Mouse (Mus musculus): ENCODE data around the gene Epn1. TPM values are rescaled to one million over a fixed set of nuclear protein-coding genes. Genes with fewer than 3 reads are reported as not detected.

The Epn1 gene
- total and polyA plus RNA-seq, 3 experiments: 75.5 to 147 TPM; not detected in 1

- peak; percentile 89 for DNase-seq (ENCODE audit: low read depth, low spot score)
These were observed 19.8 kb upstream of the Epn1 start for GRCm38 (mm10) chr7:5060239-5060731.

GRCm38 (mm10) chr7:5060944-5061773, 18.9 kb upstream of the Epn1 start:
- Histone ChIP-seq H3K27me3 (ENCODE audit: control insufficient read depth in 1 of 2, insufficient read depth in 2 of 2, low read length in 2 of 2) (no peaks in the 10 kb centered on the region), H3K9me3 (replicated peaks; ENCODE audit: insufficient read depth, low read length) (no peaks in the 10 kb centered on the region), H3K4me3 (ENCODE audit: control insufficient read depth in 1 of 2, insufficient read depth in 1 of 2, low read depth in 2 of 2, low read length in 2 of 2) (peak overlapping the region; percentile 81 to 83), H3K9ac (ENCODE audit: control insufficient read depth, low read depth, low read length, poor library complexity, severe bottlenecking) (peak overlapping the region; percentile 98), H3K36me3 (ENCODE audit: control insufficient read depth in 1 of 2, insufficient read depth in 2 of 2, low read length in 2 of 2) (peaks cover 4 to 23% of the 10 kb centered on the region in 2 experiments), H3K4me1 (ENCODE audit: control insufficient read depth in 1 of 2, insufficient read depth in 2 of 2, low read length in 2 of 2) (peaks cover 2 to 22% of the 10 kb centered on the region in 2 experiments), H3K27ac (ENCODE audit: control insufficient read depth, low read depth, low read length) (peak overlapping the region; percentile 99), H3K79me2 (ENCODE audit: control insufficient read depth, insufficient read depth, low read length, poor library complexity) (peaks cover 42% of the 10 kb centered on the region)
- peak; percentile 98 for DNase-seq (ENCODE audit: low read depth, low spot score)
- peak; percentile 54 for TF ChIP-seq ZMIZ1 (IDR thresholded peaks at IDR 0.05; ENCODE audit: low read depth, low read length)
- no peak for TF ChIP-seq E2F4 (IDR thresholded peaks at IDR 0.05; ENCODE audit: borderline replicate concordance, low read depth, low read length)
- TF ChIP-seq MAZ (IDR thresholded peaks at IDR 0.05; ENCODE audit: low read depth, low read length): peak; percentile 84
- TF ChIP-seq ELF1 (IDR thresholded peaks at IDR 0.05; ENCODE audit: low read depth, low read length): peak; percentile 82
- TF ChIP-seq CHD1 (IDR thresholded peaks at IDR 0.05; ENCODE audit: low read depth, low read length): peak; percentile 67; the same call in 1 of the 2 replicates
- TF ChIP-seq KAT2A (conservative IDR thresholded peaks at IDR 0.05; ENCODE audit: low read depth, low read length): peak; percentile 58
- peak; percentile 14; the same call in 1 of the 2 replicates for TF ChIP-seq SIN3A (IDR thresholded peaks at IDR 0.05; ENCODE audit: low read length)
- TF ChIP-seq POLR2AphosphoS5 (IDR thresholded peaks at IDR 0.05; ENCODE audit: borderline replicate concordance, low read depth, low read length): no peak
- peak; percentile 71 for TF ChIP-seq NELFE (IDR thresholded peaks at IDR 0.05; ENCODE audit: low read depth, low read length)
- TF ChIP-seq MYC (IDR thresholded peaks at IDR 0.05; ENCODE audit: low read depth, low read length): peak; percentile 90
- no peak for TF ChIP-seq RCOR1 (IDR thresholded peaks at IDR 0.05; ENCODE audit: low read depth, low read length)
- TF ChIP-seq RAD21 (IDR thresholded peaks at IDR 0.05; ENCODE audit: low read depth, low read length): peak; percentile 2
- no peak for TF ChIP-seq ZC3H11A (IDR thresholded peaks at IDR 0.05; ENCODE audit: low read depth, low read length)
- TF ChIP-seq MAFK (IDR thresholded peaks at IDR 0.05; ENCODE audit: borderline replicate concordance, low read depth, low read length): no peak
- TF ChIP-seq ZKSCAN1 (IDR thresholded peaks at IDR 0.05; ENCODE audit: low read depth, low read length): no peak
- TF ChIP-seq POLR2A (IDR thresholded peaks at IDR 0.05; ENCODE audit: control insufficient read depth in 1 of 2, insufficient read depth in 1 of 2, low read depth in 1 of 2, low read length in 2 of 2, poor library complexity in 1 of 2): peak; percentile 63 to 76
- peak; percentile 54 for TF ChIP-seq TBP (IDR thresholded peaks at IDR 0.05; ENCODE audit: low read depth, low read length)
- TF ChIP-seq GABPA (IDR thresholded peaks at IDR 0.05; ENCODE audit: low read depth, low read length): no peak

More at GRCm38 (mm10) chr7:5060239-5060731, 19.8 kb upstream of the Epn1 start:
- no peak for TF ChIP-seq MYC (IDR thresholded peaks at IDR 0.05; ENCODE audit: low read depth, low read length)
- TF ChIP-seq GABPA (IDR thresholded peaks at IDR 0.05; ENCODE audit: low read depth, low read length): no peak
- no peak for TF ChIP-seq USF2 (IDR thresholded peaks at IDR 0.05; ENCODE audit: borderline replicate concordance in 1 of 2, insufficient read depth in 1 of 2, low read depth in 1 of 2, low read length in 2 of 2)
- TF ChIP-seq NELFE (IDR thresholded peaks at IDR 0.05; ENCODE audit: low read depth, low read length): peak; percentile 47
- TF ChIP-seq POLR2A (IDR thresholded peaks at IDR 0.05; ENCODE audit: control insufficient read depth in 1 of 2, insufficient read depth in 1 of 2, low read depth in 1 of 2, low read length in 2 of 2, poor library complexity in 1 of 2): no peak
- no peak for TF ChIP-seq ZNF384 (IDR thresholded peaks at IDR 0.05; ENCODE audit: low read depth, low read length)
- 0 out of 2 replicates have a peak, but pooled peaks have one; percentile 14 for TF ChIP-seq TCF12 (IDR thresholded peaks at IDR 0.05; ENCODE audit: low read depth, low read length)
- TF ChIP-seq GATA1 (IDR thresholded peaks at IDR 0.05; ENCODE audit: low read depth, low read length): no peak
- TF ChIP-seq EP300 (IDR thresholded peaks at IDR 0.05; ENCODE audit: low read depth in 1 of 2, low read length in 2 of 2): no peak
- no peak; the same call in 1 of the 2 replicates for TF ChIP-seq MAX (IDR thresholded peaks at IDR 0.05; ENCODE audit: low read length)
- TF ChIP-seq RAD21 (IDR thresholded peaks at IDR 0.05; ENCODE audit: low read depth, low read length): peak; percentile 63
- peak; percentile 36 to 72 (median 69); a peak in 5 of 6 replicates for TF ChIP-seq CTCF (IDR thresholded peaks at IDR 0.05 in 2 of 3, conservative IDR thresholded peaks at IDR 0.05 in 1 of 3; ENCODE audit: control insufficient read depth in 1 of 3, insufficient read depth in 1 of 3, low read depth in 2 of 3, low read length in 3 of 3, poor library complexity in 1 of 3, severe bottlenecking in 1 of 3)
- TF ChIP-seq SIN3A (IDR thresholded peaks at IDR 0.05; ENCODE audit: low read length): peak; percentile 59
- no peak for TF ChIP-seq ZMIZ1 (IDR thresholded peaks at IDR 0.05; ENCODE audit: low read depth, low read length)
- no peak for TF ChIP-seq RCOR1 (IDR thresholded peaks at IDR 0.05; ENCODE audit: low read depth, low read length)
- TF ChIP-seq JUND (IDR thresholded peaks at IDR 0.05; ENCODE audit: low read depth, low read length): no peak
- TF ChIP-seq HCFC1 (IDR thresholded peaks at IDR 0.05; ENCODE audit: low read depth, low read length): peak; percentile 58; the same call in 1 of the 2 replicates
- no peak for TF ChIP-seq E2F4 (IDR thresholded peaks at IDR 0.05; ENCODE audit: borderline replicate concordance, low read depth, low read length)
- peak; percentile 46 for TF ChIP-seq ZC3H11A (IDR thresholded peaks at IDR 0.05; ENCODE audit: low read depth, low read length)
- no peak for TF ChIP-seq ELF1 (IDR thresholded peaks at IDR 0.05; ENCODE audit: low read depth, low read length)
- TF ChIP-seq SMC3 (IDR thresholded peaks at IDR 0.05; ENCODE audit: low read depth, low read length): peak; percentile 66
- no peak for TF ChIP-seq UBTF (IDR thresholded peaks at IDR 0.05; ENCODE audit: borderline replicate concordance, insufficient read depth, low read depth, low read length)
- TF ChIP-seq NRF1 (IDR thresholded peaks at IDR 0.05; ENCODE audit: insufficient read depth, low read depth, low read length, poor library complexity, severe bottlenecking): no peak
- no peak for TF ChIP-seq MAZ (IDR thresholded peaks at IDR 0.05; ENCODE audit: low read depth, low read length)
- no peak for TF ChIP-seq TAL1 (IDR thresholded peaks at IDR 0.05; ENCODE audit: low read length)
- TF ChIP-seq MEF2A (IDR thresholded peaks at IDR 0.05; ENCODE audit: extremely low read depth, insufficient replicate concordance, low read depth, low read length, poor library complexity, severe bottlenecking): no peak
- TF ChIP-seq POLR2AphosphoS2 (IDR thresholded peaks at IDR 0.05; ENCODE audit: low read length): no peak
- TF ChIP-seq MAFK (IDR thresholded peaks at IDR 0.05; ENCODE audit: borderline replicate concordance, low read depth, low read length): no peak
- TF ChIP-seq KAT2A (conservative IDR thresholded peaks at IDR 0.05; ENCODE audit: low read depth, low read length): no peak
- Histone ChIP-seq H3K36me3 (ENCODE audit: control insufficient read depth in 1 of 2, insufficient read depth in 2 of 2, low read length in 2 of 2) (peaks cover 4 to 15% of the 10 kb centered on the region in 2 experiments; a peak in 3 of 4 replicates), H3K27ac (ENCODE audit: control insufficient read depth, low read depth, low read length) (peak overlapping the region; percentile 99), H3K79me2 (ENCODE audit: control insufficient read depth, insufficient read depth, low read length, poor library complexity) (peaks cover 34% of the 10 kb centered on the region), H3K4me3 (ENCODE audit: control insufficient read depth in 1 of 2, insufficient read depth in 1 of 2, low read depth in 2 of 2, low read length in 2 of 2) (peak overlapping the region; percentile 62 to 70), H3K9me3 (replicated peaks; ENCODE audit: insufficient read depth, low read length) (no peaks in the 10 kb centered on the region), H3K4me1 (ENCODE audit: control insufficient read depth in 1 of 2, insufficient read depth in 2 of 2, low read length in 2 of 2) (peaks cover 2 to 15% of the 10 kb centered on the region in 2 experiments; a peak in 3 of 4 replicates), H3K9ac (ENCODE audit: control insufficient read depth, low read depth, low read length, poor library complexity, severe bottlenecking) (peak overlapping the region; percentile 90), H3K27me3 (ENCODE audit: control insufficient read depth in 1 of 2, insufficient read depth in 2 of 2, low read length in 2 of 2) (no peaks in the 10 kb centered on the region)

Data from MEL (cell line).